Mouse (Mus musculus): Measurements from ENCODE around the gene Mei1.

DNA sequence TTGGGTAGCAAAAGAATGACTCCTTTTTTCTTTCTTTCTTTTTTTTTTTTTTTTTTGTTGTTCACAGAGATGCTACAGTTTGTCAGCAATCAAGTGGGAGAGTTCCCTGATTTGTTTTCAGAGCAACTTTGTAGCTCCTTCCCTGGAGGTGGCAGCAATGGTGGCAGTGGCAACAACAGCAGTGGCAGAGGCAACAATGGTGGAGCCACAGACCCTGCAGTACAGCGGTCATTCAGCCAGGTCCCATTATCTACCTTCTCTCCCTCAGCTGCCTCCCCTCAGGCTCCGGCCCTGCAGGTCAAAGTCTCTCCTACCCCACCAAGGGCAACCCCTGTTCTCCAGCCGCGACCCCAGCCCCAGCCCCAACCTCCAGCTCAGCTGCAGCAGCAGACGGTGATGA lies 99.9 kb downstream of the Mei1 start:
- TF ChIP-seq POLR2A (IDR thresholded peaks at IDR 0.05; ENCODE audit: borderline replicate concordance, control insufficient read depth, low read depth, low read length) (no peak), CTCF (IDR thresholded peaks at IDR 0.05; ENCODE audit: control insufficient read depth, insufficient read depth, low read length) (no peak)

Data from bone marrow, adult 2 months (tissue).